Mouse (Mus musculus): ENCODE data around the gene Ptchd1.

The Ptchd1 gene

GRCm38 (mm10) chrX:155623701-155624281, at the start of gene Ptchd1:
Gene Ptchd1 (minus strand): TSS chrX:155623814.
- DNase-seq (ENCODE audit: low spot score) = no peak

- no peak for DNase-seq (ENCODE audit: low spot score)
Measured at GRCm38 (mm10) chrX:155657971-155658370, 34.4 kb upstream of the Ptchd1 start.

- no peak for DNase-seq (ENCODE audit: low spot score)
Measured at GRCm38 (mm10) chrX:155645975-155646374, 22.4 kb upstream of the Ptchd1 start.

DNA sequence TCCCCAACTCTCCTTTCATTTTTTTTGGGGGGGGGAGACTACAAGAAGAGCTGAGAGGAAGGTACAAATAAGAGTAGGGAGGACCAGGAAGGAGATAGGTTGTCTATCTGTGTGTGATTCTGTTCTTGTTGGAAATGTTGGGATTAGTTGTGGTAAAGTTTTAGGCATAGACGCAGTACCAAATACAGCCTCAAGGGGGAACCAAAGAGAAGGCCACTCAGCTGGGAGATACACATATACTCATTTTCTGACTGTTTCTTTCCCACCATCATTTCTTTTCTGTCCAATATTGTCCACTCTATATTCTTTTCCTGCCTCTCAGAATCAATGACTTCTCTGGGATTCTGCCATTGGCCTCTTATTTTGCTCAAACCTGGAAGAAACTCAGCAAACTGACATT, 20.4 kb upstream of the Ptchd1 start:
- DNase-seq (ENCODE audit: low spot score) = no peak

- DNase-seq (ENCODE audit: low spot score) = no peak
Measured at GRCm38 (mm10) chrX:155625671-155626196, 2.1 kb upstream of the Ptchd1 start.

DNA sequence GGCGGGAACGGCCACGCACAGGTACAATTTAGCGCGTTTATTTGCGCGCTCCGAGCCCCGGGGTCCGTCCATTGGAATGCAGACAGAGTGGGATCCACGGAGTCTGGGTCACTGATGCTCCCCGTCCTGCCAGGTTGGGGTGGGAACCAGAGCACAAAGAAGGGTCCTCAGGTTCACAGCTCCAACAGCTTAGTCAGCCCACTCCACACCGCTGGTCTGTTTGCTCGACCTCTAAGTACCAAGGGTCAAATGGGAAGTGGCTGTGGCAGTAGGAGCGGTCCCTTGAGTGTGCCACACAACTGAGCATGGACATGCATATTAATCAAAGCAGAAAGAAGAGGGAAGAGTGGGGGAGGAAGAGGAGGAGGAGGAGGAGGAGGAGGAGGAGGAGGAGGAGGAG, 1.3 kb upstream of the Ptchd1 start:
- DNase-seq (ENCODE audit: low spot score) = no peak

- DNase-seq (ENCODE audit: low spot score) = no peak
Measured at GRCm38 (mm10) chrX:155624341-155624841, 777 bp upstream of the Ptchd1 start, which contains the start of gene Gm15155. Gene Gm15155 (plus strand): TSS chrX:155624741.

DNA sequence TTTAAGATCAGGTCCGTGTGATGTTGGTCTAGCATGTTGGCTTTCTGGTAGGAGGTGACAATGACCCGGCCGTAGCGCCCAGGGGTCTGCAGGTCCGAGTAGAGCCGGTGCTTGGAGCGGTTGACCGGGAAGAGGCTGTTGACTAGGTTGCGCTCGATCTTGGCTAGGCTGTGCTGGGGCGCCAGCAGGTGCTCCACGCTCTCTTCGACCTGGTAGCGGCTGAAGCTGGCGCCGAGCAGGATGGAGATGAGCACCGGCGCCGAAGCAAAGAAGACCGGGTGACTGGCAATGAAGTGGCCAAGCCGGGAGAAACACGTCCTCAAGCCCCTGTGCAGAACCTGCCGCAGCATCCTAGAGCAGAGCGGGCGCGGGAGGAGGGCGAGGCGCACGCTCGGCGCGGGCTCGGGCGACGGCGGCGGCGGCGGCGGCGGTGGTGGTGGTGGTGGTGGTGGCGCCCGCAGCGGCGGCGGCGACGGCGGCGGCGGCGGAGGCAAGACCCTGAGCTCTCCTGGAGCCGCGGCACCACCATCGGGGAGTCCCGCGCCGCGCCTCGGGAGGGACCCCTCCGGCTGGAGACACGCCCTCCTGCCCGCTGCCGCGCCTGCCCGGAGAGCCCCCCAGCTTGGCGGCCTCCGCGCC, 534 bp downstream of the Ptchd1 start:
- DNase-seq (ENCODE audit: low spot score) = no peak

GRCm38 (mm10) chrX:155622527-155622926, 1.1 kb downstream of the Ptchd1 start:
- DNase-seq (ENCODE audit: low spot score) = no peak

DNA sequence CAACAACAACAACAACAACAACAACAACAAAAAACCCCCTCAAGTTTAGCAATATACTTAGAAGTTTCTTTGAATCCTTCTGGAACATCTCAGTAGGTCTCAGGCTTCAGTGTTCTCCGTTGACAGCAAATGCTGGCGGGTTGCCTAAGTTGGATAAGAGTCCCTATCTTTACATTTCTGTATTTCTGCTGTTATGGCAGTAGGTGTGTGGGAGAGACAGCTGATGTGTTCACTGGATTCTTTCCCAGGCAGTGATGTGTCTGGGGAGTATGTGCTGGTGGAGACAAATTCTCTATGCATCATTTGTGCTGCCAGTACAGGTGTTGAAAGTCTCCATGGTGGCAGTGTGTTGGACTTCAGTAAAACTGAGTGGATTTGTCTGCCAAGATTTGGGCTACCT, 22.4 kb downstream of the Ptchd1 start:
- no peak for DNase-seq (ENCODE audit: low spot score)

DNA sequence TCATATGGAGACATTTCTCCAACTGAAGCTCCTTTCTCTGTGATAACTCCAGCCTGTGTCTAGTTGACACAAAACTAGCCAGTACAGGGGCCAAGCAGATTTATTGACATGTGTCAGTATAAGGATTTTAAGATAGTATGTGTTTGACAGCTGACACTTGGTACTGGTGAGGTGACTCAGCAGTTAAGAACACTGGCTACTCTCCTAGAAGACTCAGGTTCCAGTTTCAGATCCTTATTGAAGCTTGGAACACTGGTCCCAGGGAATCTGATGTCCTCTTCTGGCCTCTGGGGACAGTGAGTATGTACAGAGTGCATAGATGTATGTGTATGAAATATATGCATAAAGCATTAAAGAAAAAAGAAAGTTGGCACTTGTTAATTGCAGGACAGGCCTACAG, 27.2 kb downstream of the Ptchd1 start:
- no peak for DNase-seq (ENCODE audit: low spot score)

- DNase-seq (ENCODE audit: low spot score) = no peak
Measured at GRCm38 (mm10) chrX:155594685-155595084, 28.9 kb downstream of the Ptchd1 start.

DNA sequence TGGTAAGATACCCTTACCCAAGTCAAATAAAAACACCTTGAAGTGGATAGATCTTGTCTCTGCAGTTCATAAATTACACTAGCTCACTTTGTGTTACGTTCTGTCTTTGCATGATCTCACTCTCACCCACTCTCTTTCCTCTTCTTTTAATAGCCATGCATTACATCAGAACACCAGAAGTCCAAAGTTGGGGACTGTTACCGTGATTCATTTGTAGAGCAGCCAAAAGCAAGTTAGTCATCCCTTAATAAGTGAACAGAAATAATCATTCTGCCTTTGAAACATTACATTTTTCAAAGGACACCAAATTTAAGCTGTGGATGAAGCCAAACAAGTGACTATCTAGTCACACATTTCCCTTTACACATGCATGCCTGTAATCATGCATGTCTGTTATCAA, 31.1 kb downstream of the Ptchd1 start:
- DNase-seq (ENCODE audit: low spot score) = no peak

- no peak for DNase-seq (ENCODE audit: low spot score)
Measured at GRCm38 (mm10) chrX:155591490-155591889, 32.1 kb downstream of the Ptchd1 start.

DNA sequence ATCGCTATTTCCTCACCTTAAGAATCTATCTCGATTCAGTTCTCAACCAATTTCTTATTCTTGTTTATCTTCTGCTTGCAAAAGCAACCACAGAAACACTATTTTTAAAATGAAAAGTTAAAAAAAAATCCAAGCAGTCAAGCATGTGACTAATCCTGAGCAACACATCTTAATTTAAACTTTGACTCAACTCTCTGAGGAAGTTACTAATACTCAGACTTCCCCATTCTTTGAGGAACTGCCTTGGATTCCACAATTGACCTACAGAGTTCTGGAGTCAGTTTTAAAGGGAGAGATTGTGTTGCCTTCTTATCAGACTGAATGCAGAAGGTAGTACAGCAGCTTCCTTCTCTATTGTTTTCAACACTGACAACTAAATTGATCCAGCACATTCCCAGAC, 39.0 kb downstream of the Ptchd1 start:
- DNase-seq (ENCODE audit: low spot score) = no peak

GRCm38 (mm10) chrX:155579791-155580190, 43.8 kb downstream of the Ptchd1 start:
- DNase-seq (ENCODE audit: low spot score) = no peak

- DNase-seq (ENCODE audit: low spot score) = no peak
Measured at GRCm38 (mm10) chrX:155572396-155572795, 51.2 kb downstream of the Ptchd1 start.

GRCm38 (mm10) chrX:155543780-155544179, 79.8 kb downstream of the Ptchd1 start:
- no peak for DNase-seq (ENCODE audit: low spot score)
